Mouse (Mus musculus) embryonic fibroblast, embryonic 13.5 days (primary cell): ENCODE measurements around the gene Gm21961.

Experiments used
- CTCF ChIP-seq: IDR thresholded peaks from 2 replicates; pipeline ENCODE4 v1.5.1; 2011; ENCODE audit warnings: mild to moderate bottlenecking, control low read depth, low read length, moderate library complexity, borderline replicate concordance; ENCODE audit not compliant: insufficient read depth
- POLR2A ChIP-seq: IDR thresholded peaks from 2 replicates; pipeline ENCODE4 v1.6.1; 2011; ENCODE audit warnings: low read depth, mild to moderate bottlenecking, control low read depth, low read length, moderate library complexity

DNA sequence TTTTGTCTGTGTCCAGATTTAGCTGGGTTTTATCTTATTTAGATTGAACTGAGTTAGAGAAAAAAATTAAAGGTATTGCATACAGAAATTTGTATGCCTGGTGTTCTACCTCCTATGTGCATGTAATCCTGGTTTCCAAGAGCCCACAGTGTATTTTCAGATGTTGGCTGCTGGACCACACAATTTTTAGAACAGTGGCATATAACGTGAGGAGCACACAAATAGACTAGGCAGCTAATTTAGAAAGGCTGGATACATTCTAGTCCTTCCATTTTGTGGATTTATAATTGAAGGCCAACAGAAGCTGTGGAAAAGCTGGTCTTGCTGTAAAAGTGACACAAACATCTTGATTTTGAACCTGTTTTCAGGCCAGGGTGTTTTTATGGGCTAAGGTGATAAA is 3.3 kb upstream of the Gm21961 start:
- TF ChIP-seq CTCF (no peak), POLR2A (no peak)
